Mouse (Mus musculus): ENCODE results near the gene Tgfb1.

Gene Tgfb1

DNA sequence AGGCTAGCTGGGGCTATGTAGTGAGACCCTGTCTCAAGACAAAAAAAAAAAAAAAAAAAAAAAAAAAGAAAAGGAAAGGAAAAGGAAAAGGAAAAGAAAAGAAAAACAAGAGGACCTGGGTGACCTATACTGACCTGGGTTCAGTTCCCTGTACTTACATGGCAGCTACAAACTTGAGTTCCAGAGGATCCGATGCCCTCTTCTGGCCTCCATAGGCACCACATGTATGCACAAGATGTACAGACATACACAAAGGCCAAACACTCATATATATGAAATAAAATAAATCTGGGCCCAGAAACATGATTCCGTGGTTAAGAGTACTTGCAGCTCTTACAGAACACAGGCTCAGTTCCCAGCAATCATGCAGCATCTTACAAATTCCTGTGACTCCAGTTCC is 50.1 kb downstream of the Tgfb1 start:
- peak; percentile 23 for DNase-seq (ENCODE audit: low read depth)

DNA sequence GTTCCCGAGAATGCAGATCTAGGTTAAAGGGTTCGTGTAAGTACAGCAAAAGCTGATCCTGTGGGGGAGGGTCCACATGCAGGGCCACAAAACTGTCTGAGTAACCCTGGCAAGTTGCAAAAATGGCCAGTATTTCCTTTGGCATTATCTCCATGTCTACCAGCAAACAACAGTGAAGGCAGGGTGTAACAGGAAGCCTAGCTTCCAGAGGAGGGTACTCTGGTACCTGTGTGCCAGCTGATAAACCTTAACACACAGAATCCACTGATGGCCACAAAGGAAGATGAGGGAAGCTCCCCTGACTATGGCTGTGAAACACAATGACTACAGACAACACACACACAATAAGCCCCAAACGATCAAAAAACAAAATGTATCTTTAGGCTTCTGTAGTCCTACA is 51.5 kb downstream of the Tgfb1 start:
- no peak for DNase-seq (ENCODE audit: low read depth)

DNA sequence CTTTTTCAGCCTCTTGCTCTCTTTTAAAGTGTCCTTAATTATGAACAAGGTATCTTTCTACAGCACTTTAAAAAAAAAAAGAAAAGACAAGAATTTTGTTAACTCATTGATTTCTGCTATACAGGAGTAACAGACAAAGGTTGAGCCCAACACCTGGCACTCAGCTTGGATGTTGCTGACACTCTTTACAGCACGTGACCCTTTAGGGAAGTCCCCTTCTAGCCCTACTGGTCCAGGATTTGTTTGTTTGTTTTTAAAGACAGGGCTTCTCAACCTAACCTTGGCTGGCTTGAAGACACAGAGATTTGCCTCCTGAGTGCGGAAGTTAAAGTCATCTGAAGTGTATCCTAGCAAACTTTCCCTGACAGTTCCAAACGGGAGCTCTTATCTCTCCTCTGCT is 60.0 kb downstream of the Tgfb1 start:
- DNase-seq (ENCODE audit: low read depth) = no peak

DNA sequence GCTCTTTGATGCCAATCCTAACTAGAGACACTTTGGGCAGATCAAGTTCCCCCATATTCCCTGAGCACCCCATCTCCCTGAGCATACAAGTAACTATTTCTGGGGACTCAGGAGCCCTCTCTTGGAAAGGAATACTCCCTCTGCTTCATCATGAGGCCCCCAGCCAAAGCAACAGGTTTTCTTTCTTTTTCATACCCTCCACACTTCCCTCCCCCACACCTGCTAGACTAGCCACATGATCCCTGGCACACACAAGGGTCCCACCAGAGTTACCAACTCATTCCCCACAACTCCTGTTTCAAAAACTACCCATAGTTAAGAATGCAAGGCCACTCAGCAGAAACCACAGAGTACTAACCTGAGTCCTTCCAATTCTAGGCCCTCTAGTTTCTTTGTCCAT is 66.3 kb downstream of the Tgfb1 start:
- DNase-seq (ENCODE audit: low read depth) = no peak

DNA sequence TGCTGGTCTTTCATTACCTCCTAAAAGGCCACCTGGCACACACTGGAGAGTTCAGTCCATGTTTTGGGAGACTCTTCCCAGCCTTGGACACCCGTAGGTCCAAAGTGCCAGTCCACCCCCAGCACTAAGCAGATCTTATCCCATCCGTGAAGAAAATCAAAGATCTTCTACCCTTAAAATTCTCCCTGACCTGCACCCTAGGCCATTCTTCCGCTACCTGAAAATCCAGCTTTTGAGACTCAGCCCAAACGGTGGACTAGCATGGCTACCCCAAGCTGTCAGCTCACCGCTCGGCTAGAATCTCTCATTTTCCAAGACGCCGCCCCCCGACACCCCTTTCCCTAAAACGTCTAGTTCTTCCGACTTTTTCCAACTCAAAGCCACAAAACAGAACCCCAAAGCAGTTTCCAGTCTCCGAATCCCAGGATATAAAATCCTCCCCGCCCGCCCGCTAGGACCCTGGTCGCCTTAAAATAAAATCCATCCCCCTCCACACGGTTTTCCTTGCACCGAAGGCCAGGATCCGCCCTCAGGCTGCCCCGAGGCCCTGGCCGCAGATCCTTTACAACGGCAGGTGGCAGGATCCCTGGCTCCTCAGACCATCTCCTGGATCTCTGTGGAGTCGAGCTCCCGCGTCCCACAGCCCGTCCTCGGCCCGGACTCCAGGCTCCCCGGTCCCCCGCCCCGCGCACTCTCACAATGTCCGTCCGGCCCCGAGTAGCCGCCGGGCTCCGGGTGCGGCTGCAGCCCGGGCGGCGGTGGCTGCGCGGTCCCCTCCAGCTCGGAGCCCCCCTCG is 67.0 kb downstream of the Tgfb1 start:
- DNase-seq (ENCODE audit: low read depth) = peak; percentile 34

DNA sequence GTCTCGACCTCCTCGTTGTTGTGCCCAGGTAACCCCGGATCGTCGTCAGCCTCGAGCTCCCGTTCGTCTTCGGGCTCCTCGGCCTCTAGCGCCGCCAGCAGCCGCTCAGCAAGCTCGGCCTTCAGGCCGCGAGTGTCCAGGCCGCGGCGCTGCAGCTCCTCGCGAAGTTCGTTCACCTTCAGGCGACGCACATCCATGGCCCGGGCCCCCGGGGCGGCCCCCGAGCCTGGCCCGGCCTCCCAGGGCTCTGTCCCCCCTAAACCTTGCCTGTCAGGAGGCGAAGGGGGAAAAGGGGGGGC is 67.6 kb downstream of the Tgfb1 start:
- DNase-seq (ENCODE audit: low read depth) = no peak
